Mouse (Mus musculus) neural tube, embryonic 13.5 days (tissue): ENCODE measurements at regions not wholly inside any gene's neighbourhood (a gene's known extent, or its start where the extent isn't known, plus 50 kb on each side); places are given as distances from the start of the nearest gene placed in this dataset.

ENCODE experiments used
- ATAC-seq: fragments of 200-750 bp; cut with Nextera tagmentation; 2 replicates; pipeline ENCODE4 v1.8.0; 2017; ENCODE audit warnings: low read depth, mild to moderate bottlenecking, moderate TSS enrichment, moderate library complexity
- H3K27ac ChIP-seq: fragments of 300-500 bp; sonication (generic); replicated peaks from 2 replicates; pipeline ENCODE4 v1.5.1; 2015; ENCODE audit warnings: moderate library complexity, mild to moderate bottlenecking, inconsistent platforms
- H3K27me3 ChIP-seq: fragments of 300-500 bp; sonication (generic); 2 replicates; pipeline ENCODE4 v1.6.1; 2015; ENCODE audit warnings: mild to moderate bottlenecking, inconsistent platforms
- H3K36me3 ChIP-seq: fragments of 300-500 bp; sonication (generic); 2 replicates; pipeline ENCODE4 v1.6.1; 2015; ENCODE audit warnings: mild to moderate bottlenecking, inconsistent platforms
- H3K4me1 ChIP-seq: fragments of 300-500 bp; sonication (generic); replicated peaks from 2 replicates; pipeline ENCODE4 v1.6.1; 2015; ENCODE audit warnings: inconsistent platforms
- H3K4me2 ChIP-seq: fragments of 300-500 bp; sonication (generic); 2 replicates; pipeline ENCODE4 v1.6.1; 2015; ENCODE audit warnings: inconsistent platforms, mild to moderate bottlenecking, moderate library complexity
- H3K4me3 ChIP-seq: fragments of 300-500 bp; sonication (generic); 2 replicates; pipeline ENCODE4 v1.5.1; 2015; ENCODE audit warnings: mild to moderate bottlenecking, inconsistent platforms
- H3K9ac ChIP-seq: fragments of 300-500 bp; sonication (generic); 2 replicates; pipeline ENCODE4 v1.6.1; 2015; ENCODE audit warnings: moderate library complexity, mild to moderate bottlenecking, inconsistent platforms
- H3K9me3 ChIP-seq: fragments of 300-500 bp; sonication (generic); 2 replicates; pipeline ENCODE4 v1.6.1; 2016; ENCODE audit warnings: inconsistent platforms
- WGBS: fragments of 180-500 bp; shearing (Covaris S2); methylation state at CpG from one replicate; pipeline ENCODE4 v1.1.7; 2015; 5-methylcytosine and 5-hydroxymethylcytosine counted together

- H3K36me3 ChIP-seq: no peaks in the 10 kb centered on the region
- H3K9ac ChIP-seq: no peak overlapping the region
- no peaks in the 10 kb centered on the region for H3K4me1 ChIP-seq
- H3K27ac ChIP-seq: no peak overlapping the region
- H3K27me3 ChIP-seq: no peaks in the 10 kb centered on the region
- 93% methylated on average over 5 of the region's 5 CpGs for WGBS
- H3K4me2 ChIP-seq: no peak overlapping the region
- H3K4me3 ChIP-seq: no peak overlapping the region
- no peak for ATAC-seq
- no peaks in the 10 kb centered on the region for H3K9me3 ChIP-seq
Measured at GRCm38 (mm10) chr10:98691816-98692215, 222.4 kb upstream of the Atp2b1 start.

GRCm38 (mm10) chr10:98694690-98695370, 219.4 kb upstream of the Atp2b1 start:
- ATAC-seq: no peak
- H3K9ac ChIP-seq: no peak overlapping the region
- H3K4me3 ChIP-seq: no peak overlapping the region
- H3K27me3 ChIP-seq: no peaks in the 10 kb centered on the region
- 95% methylated on average over 2 of the region's 2 CpGs for WGBS
- H3K9me3 ChIP-seq: no peaks in the 10 kb centered on the region
- H3K4me1 ChIP-seq: no peaks in the 10 kb centered on the region
- H3K4me2 ChIP-seq: no peak overlapping the region
- no peaks in the 10 kb centered on the region for H3K36me3 ChIP-seq
- no peak overlapping the region for H3K27ac ChIP-seq

GRCm38 (mm10) chr10:98695371-98695725, 218.9 kb upstream of the Atp2b1 start:
- Histone ChIP-seq H3K9ac (no peak overlapping the region), H3K4me2 (no peak overlapping the region), H3K4me1 (no peaks in the 10 kb centered on the region), H3K27me3 (no peaks in the 10 kb centered on the region), H3K4me3 (no peak overlapping the region), H3K36me3 (no peaks in the 10 kb centered on the region), H3K9me3 (no peaks in the 10 kb centered on the region), H3K27ac (no peak overlapping the region)
- 89% methylated on average over 2 of the region's 2 CpGs for WGBS
- no peak for ATAC-seq

- no peak overlapping the region for H3K9ac ChIP-seq
- no peaks in the 10 kb centered on the region for H3K27me3 ChIP-seq
- ATAC-seq: no peak
- H3K36me3 ChIP-seq: no peaks in the 10 kb centered on the region
- no peaks in the 10 kb centered on the region for H3K9me3 ChIP-seq
- no peaks in the 10 kb centered on the region for H3K4me1 ChIP-seq
- H3K27ac ChIP-seq: no peak overlapping the region
- no peak overlapping the region for H3K4me2 ChIP-seq
- no peak overlapping the region for H3K4me3 ChIP-seq
- WGBS: 73% methylated on average over 4 of the region's 4 CpGs
Measured at GRCm38 (mm10) chr10:98697866-98698265, 216.3 kb upstream of the Atp2b1 start.

GRCm38 (mm10) chr10:98699579-98699978, 214.6 kb upstream of the Atp2b1 start:
- 92% methylated on average over 4 of the region's 4 CpGs for WGBS
- Histone ChIP-seq H3K4me1 (no peaks in the 10 kb centered on the region), H3K4me2 (no peak overlapping the region), H3K9me3 (no peaks in the 10 kb centered on the region), H3K27ac (no peak overlapping the region), H3K9ac (no peak overlapping the region), H3K36me3 (no peaks in the 10 kb centered on the region), H3K4me3 (no peak overlapping the region), H3K27me3 (no peaks in the 10 kb centered on the region)
- no peak for ATAC-seq

GRCm38 (mm10) chr10:98700407-98700806, 213.8 kb upstream of the Atp2b1 start:
- no peaks in the 10 kb centered on the region for H3K4me1 ChIP-seq
- no peaks in the 10 kb centered on the region for H3K36me3 ChIP-seq
- no peaks in the 10 kb centered on the region for H3K27me3 ChIP-seq
- no peak overlapping the region for H3K27ac ChIP-seq
- H3K9ac ChIP-seq: no peak overlapping the region
- 74% methylated on average over 4 of the region's 4 CpGs for WGBS
- H3K4me3 ChIP-seq: no peak overlapping the region
- H3K4me2 ChIP-seq: no peak overlapping the region
- ATAC-seq: no peak
- no peaks in the 10 kb centered on the region for H3K9me3 ChIP-seq

- Histone ChIP-seq H3K36me3 (no peaks in the 10 kb centered on the region), H3K27ac (no peak overlapping the region), H3K4me3 (no peak overlapping the region), H3K4me2 (no peak overlapping the region), H3K9ac (no peak overlapping the region), H3K27me3 (no peaks in the 10 kb centered on the region), H3K9me3 (no peaks in the 10 kb centered on the region), H3K4me1 (no peaks in the 10 kb centered on the region)
- WGBS: 68% methylated on average over 3 of the region's 3 CpGs
- no peak for ATAC-seq
Measured at GRCm38 (mm10) chr10:98701285-98701684, 212.9 kb upstream of the Atp2b1 start.

- Histone ChIP-seq H3K9ac (no peak overlapping the region), H3K36me3 (no peaks in the 10 kb centered on the region), H3K9me3 (no peaks in the 10 kb centered on the region), H3K4me2 (no peak overlapping the region), H3K4me3 (no peak overlapping the region), H3K27ac (peak overlapping the region; percentile 28; the same call in 1 of the 2 replicates), H3K27me3 (no peaks in the 10 kb centered on the region), H3K4me1 (no peaks in the 10 kb centered on the region)
- no peak for ATAC-seq
- 84% methylated on average over 5 of the region's 5 CpGs for WGBS
Measured at GRCm38 (mm10) chr10:98702470-98703215, 211.6 kb upstream of the Atp2b1 start.

- no peaks in the 10 kb centered on the region for H3K27me3 ChIP-seq
- no peak overlapping the region for H3K9ac ChIP-seq
- no peak overlapping the region for H3K4me2 ChIP-seq
- H3K36me3 ChIP-seq: no peaks in the 10 kb centered on the region
- H3K27ac ChIP-seq: peak overlapping the region; percentile 49; the same call in 1 of the 2 replicates
- no peaks in the 10 kb centered on the region for H3K4me1 ChIP-seq
- ATAC-seq: peak; percentile 84
- H3K4me3 ChIP-seq: no peak overlapping the region
- no peaks in the 10 kb centered on the region for H3K9me3 ChIP-seq
- WGBS: 54% methylated on average over 2 of the region's 2 CpGs
Measured at GRCm38 (mm10) chr10:98703642-98704293, 210.4 kb upstream of the Atp2b1 start.

- no peak overlapping the region for H3K9ac ChIP-seq
- H3K4me2 ChIP-seq: no peak overlapping the region
- no peaks in the 10 kb centered on the region for H3K9me3 ChIP-seq
- no peaks in the 10 kb centered on the region for H3K27me3 ChIP-seq
- no peaks in the 10 kb centered on the region for H3K4me1 ChIP-seq
- no peaks in the 10 kb centered on the region for H3K36me3 ChIP-seq
- 0 out of 2 replicates have a peak overlapping the region, but pooled peaks have one; percentile 49 for H3K27ac ChIP-seq
- no peak for ATAC-seq
- WGBS: 91% methylated on average over 6 of the region's 6 CpGs
- H3K4me3 ChIP-seq: no peak overlapping the region
Measured at GRCm38 (mm10) chr10:98704559-98704958, 209.6 kb upstream of the Atp2b1 start.

GRCm38 (mm10) chr10:98717856-98718255, 196.3 kb upstream of the Atp2b1 start:
- H3K27me3 ChIP-seq: no peaks in the 10 kb centered on the region
- no peak overlapping the region for H3K4me2 ChIP-seq
- no peaks in the 10 kb centered on the region for H3K4me1 ChIP-seq
- no peak overlapping the region for H3K27ac ChIP-seq
- no peak overlapping the region for H3K4me3 ChIP-seq
- ATAC-seq: no peak
- no peaks in the 10 kb centered on the region for H3K36me3 ChIP-seq
- no peak overlapping the region for H3K9ac ChIP-seq
- H3K9me3 ChIP-seq: no peaks in the 10 kb centered on the region
- 92% methylated on average over 4 of the region's 4 CpGs for WGBS

- no peak for ATAC-seq
- Histone ChIP-seq H3K4me1 (no peaks in the 10 kb centered on the region), H3K36me3 (no peaks in the 10 kb centered on the region), H3K27me3 (no peaks in the 10 kb centered on the region), H3K9ac (no peak overlapping the region), H3K9me3 (no peaks in the 10 kb centered on the region), H3K4me2 (no peak overlapping the region), H3K27ac (no peak overlapping the region), H3K4me3 (no peak overlapping the region)
- 92% methylated on average over 4 of the region's 4 CpGs for WGBS
Measured at GRCm38 (mm10) chr10:98718706-98719105, 195.5 kb upstream of the Atp2b1 start.
